Mouse (Mus musculus): ENCODE results near the gene S100a7a. TPM values are rescaled to one million over a fixed set of nuclear protein-coding genes. Genes with fewer than 3 reads are reported as not detected.

Gene S100a7a
- polyA plus RNA-seq (2012; rRNA removed) = 0.07 TPM in 1 of 2 replicates, not detected in the other

DNA sequence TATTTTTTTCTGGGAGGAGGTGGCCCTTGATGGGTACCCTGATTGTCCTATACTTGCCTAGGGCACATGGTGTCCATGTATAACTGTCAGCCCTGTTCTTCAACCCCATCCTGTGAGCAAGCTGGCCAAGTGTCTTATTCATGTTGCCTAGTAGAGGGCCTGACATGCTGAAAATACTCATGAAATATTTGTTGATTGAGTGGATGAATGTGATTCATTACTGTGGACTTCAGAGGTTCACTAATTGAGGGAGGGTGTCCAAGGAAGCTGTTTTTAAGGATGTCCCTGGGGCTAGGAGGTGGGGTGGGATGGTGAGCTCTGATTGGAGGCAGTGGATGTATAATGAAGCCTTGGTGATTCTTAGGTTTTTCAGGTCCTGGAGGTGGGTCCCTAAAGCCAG lies at the start of gene S100a7a:
S100a7a (plus strand) TSS at position 301 of the 400 bp plus-strand sequence.
- no peak within 1 kb of the TSS for H3K27ac ChIP-seq (ENCODE audit: control insufficient read depth, insufficient read depth, low read depth, low read length)
- no peak within 1 kb of the TSS for H3K4me3 ChIP-seq (ENCODE audit: control insufficient read depth, low read depth, low read length)
- H3K4me1 ChIP-seq (ENCODE audit: control insufficient read depth, insufficient read depth, low read length) = no peaks in the 10 kb centered on the region
- TF ChIP-seq POLR2A (IDR thresholded peaks at IDR 0.05; ENCODE audit: control insufficient read depth, low read depth, low read length) = no peak
- TF ChIP-seq CTCF (IDR thresholded peaks at IDR 0.05; ENCODE audit: control insufficient read depth, insufficient read depth, insufficient replicate concordance, low read depth, low read length) = no peak
- H3K36me3 ChIP-seq (ENCODE audit: control insufficient read depth, insufficient read depth, low read length) = no peaks in the 10 kb centered on the region
- H3K27me3 ChIP-seq (ENCODE audit: control insufficient read depth, insufficient read depth, low read length) = no peaks in the 10 kb centered on the region

DNA sequence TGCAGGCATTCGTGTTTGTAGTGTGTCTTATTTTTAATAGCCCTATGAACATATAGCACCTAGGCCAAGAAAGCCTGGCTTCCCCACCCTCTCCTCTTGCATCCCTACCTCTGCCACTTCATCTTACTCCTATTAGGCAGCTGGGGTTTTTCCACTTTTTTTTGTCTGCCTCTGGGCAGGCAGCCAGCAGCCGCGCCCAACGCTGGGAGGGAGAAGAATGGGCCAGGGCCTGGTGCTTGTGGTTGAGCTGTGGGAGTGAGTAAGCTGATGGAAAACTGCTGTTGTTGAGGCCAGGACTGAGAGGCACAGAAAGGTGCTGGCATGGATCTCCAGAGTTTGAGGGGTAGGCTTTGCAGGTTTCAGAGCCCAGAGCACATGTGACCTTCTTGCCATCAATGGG lies 49.4 kb upstream of the S100a7a start:
- Histone ChIP-seq H3K36me3 (ENCODE audit: control insufficient read depth, insufficient read depth, low read length) (no peaks in the 10 kb centered on the region), H3K27me3 (ENCODE audit: control insufficient read depth, insufficient read depth, low read length) (no peaks in the 10 kb centered on the region), H3K4me3 (ENCODE audit: control insufficient read depth, low read depth, low read length) (no peak overlapping the region), H3K4me1 (ENCODE audit: control insufficient read depth, insufficient read depth, low read length) (no peaks in the 10 kb centered on the region; the same call in 1 of the 2 replicates), H3K27ac (ENCODE audit: control insufficient read depth, insufficient read depth, low read depth, low read length) (no peak overlapping the region)
- TF ChIP-seq POLR2A (IDR thresholded peaks at IDR 0.05; ENCODE audit: control insufficient read depth, low read depth, low read length) = no peak
- no peak for TF ChIP-seq CTCF (IDR thresholded peaks at IDR 0.05; ENCODE audit: control insufficient read depth, insufficient read depth, insufficient replicate concordance, low read depth, low read length)

DNA sequence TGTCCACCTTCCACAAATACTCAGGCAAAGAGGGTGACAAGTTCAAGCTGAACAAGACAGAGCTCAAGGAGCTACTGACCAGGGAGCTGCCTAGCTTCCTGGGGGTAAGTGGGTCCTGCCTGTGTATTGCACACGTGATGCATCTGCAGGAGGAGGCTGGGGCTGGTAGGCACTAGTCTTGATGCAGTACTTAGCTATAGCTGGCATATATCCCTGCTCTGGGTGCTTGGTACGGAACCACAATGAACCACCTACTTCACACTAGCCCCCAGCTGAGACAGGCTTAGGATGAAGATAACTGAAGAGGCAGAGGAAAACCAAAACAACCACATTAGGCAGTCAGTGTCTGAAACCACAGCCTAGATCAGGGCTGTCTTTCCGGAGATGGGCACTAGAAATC lies 48.8 kb upstream of the S100a7a start:
- TF ChIP-seq POLR2A (IDR thresholded peaks at IDR 0.05; ENCODE audit: control insufficient read depth, low read depth, low read length) (no peak), CTCF (IDR thresholded peaks at IDR 0.05; ENCODE audit: control insufficient read depth, insufficient read depth, insufficient replicate concordance, low read depth, low read length) (no peak)
- no peaks in the 10 kb centered on the region; the same call in 1 of the 2 replicates for H3K4me1 ChIP-seq (ENCODE audit: control insufficient read depth, insufficient read depth, low read length)
- no peak overlapping the region for H3K27ac ChIP-seq (ENCODE audit: control insufficient read depth, insufficient read depth, low read depth, low read length)
- H3K36me3 ChIP-seq (ENCODE audit: control insufficient read depth, insufficient read depth, low read length) = no peaks in the 10 kb centered on the region
- no peaks in the 10 kb centered on the region for H3K27me3 ChIP-seq (ENCODE audit: control insufficient read depth, insufficient read depth, low read length)
- H3K4me3 ChIP-seq (ENCODE audit: control insufficient read depth, low read depth, low read length) = no peak overlapping the region

DNA sequence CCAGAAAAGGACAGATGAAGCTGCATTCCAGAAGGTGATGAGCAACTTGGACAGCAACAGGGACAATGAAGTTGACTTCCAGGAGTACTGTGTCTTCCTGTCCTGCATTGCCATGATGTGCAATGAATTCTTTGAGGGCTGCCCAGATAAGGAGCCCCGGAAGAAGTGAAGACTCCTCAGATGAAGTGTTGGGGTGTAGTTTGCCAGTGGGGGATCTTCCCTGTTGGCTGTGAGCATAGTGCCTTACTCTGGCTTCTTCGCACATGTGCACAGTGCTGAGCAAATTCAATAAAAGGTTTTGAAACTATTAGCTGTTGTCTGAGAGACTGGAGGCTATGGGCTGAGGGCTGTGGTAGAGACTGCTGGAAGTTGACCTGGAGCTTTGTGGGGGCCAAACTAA lies 48.1 kb upstream of the S100a7a start:
- H3K4me1 ChIP-seq (ENCODE audit: control insufficient read depth, insufficient read depth, low read length) = no peaks in the 10 kb centered on the region; the same call in 1 of the 2 replicates
- H3K36me3 ChIP-seq (ENCODE audit: control insufficient read depth, insufficient read depth, low read length) = no peaks in the 10 kb centered on the region
- H3K27ac ChIP-seq (ENCODE audit: control insufficient read depth, insufficient read depth, low read depth, low read length) = no peak overlapping the region
- H3K27me3 ChIP-seq (ENCODE audit: control insufficient read depth, insufficient read depth, low read length) = no peaks in the 10 kb centered on the region
- no peak for TF ChIP-seq POLR2A (IDR thresholded peaks at IDR 0.05; ENCODE audit: control insufficient read depth, low read depth, low read length)
- TF ChIP-seq CTCF (IDR thresholded peaks at IDR 0.05; ENCODE audit: control insufficient read depth, insufficient read depth, insufficient replicate concordance, low read depth, low read length) = no peak
- no peak overlapping the region for H3K4me3 ChIP-seq (ENCODE audit: control insufficient read depth, low read depth, low read length)

DNA sequence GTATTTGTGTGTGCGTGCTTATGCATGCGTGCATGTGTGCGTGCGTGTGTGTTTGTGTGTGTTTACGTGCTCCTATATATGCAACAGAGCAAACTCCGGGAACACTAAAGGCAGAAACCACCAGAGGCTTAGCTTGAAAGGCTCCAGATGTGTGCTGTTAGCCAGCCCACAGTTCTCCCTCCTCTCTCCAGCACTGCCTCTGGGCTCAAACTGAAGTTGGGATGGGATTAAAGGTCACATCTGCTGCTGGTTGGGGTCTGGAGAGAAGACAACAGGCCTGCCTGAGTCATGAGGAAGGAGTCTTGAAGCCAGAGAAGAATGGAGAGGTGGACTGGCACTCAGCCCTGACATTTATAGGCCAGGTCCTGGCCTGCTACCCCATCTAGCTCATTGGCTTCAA lies 47.6 kb upstream of the S100a7a start:
- H3K4me3 ChIP-seq (ENCODE audit: control insufficient read depth, low read depth, low read length) = no peak overlapping the region
- H3K36me3 ChIP-seq (ENCODE audit: control insufficient read depth, insufficient read depth, low read length) = no peaks in the 10 kb centered on the region
- H3K27ac ChIP-seq (ENCODE audit: control insufficient read depth, insufficient read depth, low read depth, low read length) = no peak overlapping the region
- H3K27me3 ChIP-seq (ENCODE audit: control insufficient read depth, insufficient read depth, low read length) = no peaks in the 10 kb centered on the region
- no peaks in the 10 kb centered on the region; the same call in 1 of the 2 replicates for H3K4me1 ChIP-seq (ENCODE audit: control insufficient read depth, insufficient read depth, low read length)
- TF ChIP-seq CTCF (IDR thresholded peaks at IDR 0.05; ENCODE audit: control insufficient read depth, insufficient read depth, insufficient replicate concordance, low read depth, low read length) (no peak), POLR2A (IDR thresholded peaks at IDR 0.05; ENCODE audit: control insufficient read depth, low read depth, low read length) (no peak)

DNA sequence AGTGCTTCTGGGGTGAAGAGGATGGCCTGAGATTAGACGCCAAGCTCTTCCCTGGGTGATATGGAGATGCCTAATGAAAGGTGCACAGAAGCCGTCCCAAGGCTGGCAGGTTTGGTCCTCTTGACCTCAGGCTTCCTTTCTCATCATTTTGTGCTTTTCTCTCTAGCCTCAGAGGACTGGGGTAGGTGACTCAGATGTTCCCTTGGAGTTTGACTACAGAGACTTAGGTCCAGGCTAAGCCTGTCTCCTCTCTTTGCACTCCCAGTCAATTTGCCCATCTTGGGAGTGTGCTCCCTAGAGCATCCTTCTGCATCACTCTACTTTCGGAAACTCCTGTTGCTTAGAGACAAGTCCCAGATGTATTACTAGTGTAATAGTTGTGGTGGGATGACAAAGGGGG lies 46.5 kb upstream of the S100a7a start:
- Histone ChIP-seq H3K4me3 (ENCODE audit: control insufficient read depth, low read depth, low read length) (no peak overlapping the region), H3K27ac (ENCODE audit: control insufficient read depth, insufficient read depth, low read depth, low read length) (no peak overlapping the region), H3K4me1 (ENCODE audit: control insufficient read depth, insufficient read depth, low read length) (no peaks in the 10 kb centered on the region; the same call in 1 of the 2 replicates), H3K36me3 (ENCODE audit: control insufficient read depth, insufficient read depth, low read length) (no peaks in the 10 kb centered on the region), H3K27me3 (ENCODE audit: control insufficient read depth, insufficient read depth, low read length) (no peaks in the 10 kb centered on the region)
- TF ChIP-seq POLR2A (IDR thresholded peaks at IDR 0.05; ENCODE audit: control insufficient read depth, low read depth, low read length) (no peak), CTCF (IDR thresholded peaks at IDR 0.05; ENCODE audit: control insufficient read depth, insufficient read depth, insufficient replicate concordance, low read depth, low read length) (no peak)

DNA sequence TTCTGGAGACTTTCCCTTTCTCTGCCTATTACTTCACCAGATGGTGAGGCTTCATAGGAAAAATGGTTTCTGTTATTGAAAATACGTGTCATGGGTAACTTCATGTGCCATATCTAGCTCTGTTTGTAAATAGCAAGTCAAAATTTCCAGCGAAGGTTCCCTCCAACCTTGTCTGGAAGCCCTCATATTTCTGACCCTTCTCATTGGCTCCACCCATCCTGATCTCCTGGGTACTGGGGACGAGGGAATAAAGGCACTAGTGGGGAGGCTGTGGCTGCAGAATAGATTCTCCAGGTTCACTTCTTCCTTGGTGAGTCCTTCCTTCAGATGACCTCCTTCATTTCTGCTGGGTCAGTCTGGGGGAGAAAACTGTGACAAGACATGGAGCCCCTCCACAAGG lies 45.6 kb upstream of the S100a7a start, which contains the start of gene S100a5:
S100a5 (plus strand) TSS at position 301 of the 400 bp plus-strand sequence.
- H3K4me3 ChIP-seq (ENCODE audit: control insufficient read depth, low read depth, low read length) = no peak within 1 kb of the TSS
- no peak within 1 kb of the TSS for H3K27ac ChIP-seq (ENCODE audit: control insufficient read depth, insufficient read depth, low read depth, low read length)

More for the DNA sequence above, 45.6 kb upstream of the S100a7a start, which contains the start of gene S100a5:
- Histone ChIP-seq H3K27me3 (ENCODE audit: control insufficient read depth, insufficient read depth, low read length) (no peaks in the 10 kb centered on the region), H3K4me1 (ENCODE audit: control insufficient read depth, insufficient read depth, low read length) (peaks cover 2% of the 10 kb centered on the region), H3K36me3 (ENCODE audit: control insufficient read depth, insufficient read depth, low read length) (no peaks in the 10 kb centered on the region)
- no peak for TF ChIP-seq POLR2A (IDR thresholded peaks at IDR 0.05; ENCODE audit: control insufficient read depth, low read depth, low read length)
- no peak for TF ChIP-seq CTCF (IDR thresholded peaks at IDR 0.05; ENCODE audit: control insufficient read depth, insufficient read depth, insufficient replicate concordance, low read depth, low read length)

Data from testis, adult 2 months (tissue).